Comparison of ENCODE assay signal across 32 mouse cellular contexts in the genomic region with DNA sequence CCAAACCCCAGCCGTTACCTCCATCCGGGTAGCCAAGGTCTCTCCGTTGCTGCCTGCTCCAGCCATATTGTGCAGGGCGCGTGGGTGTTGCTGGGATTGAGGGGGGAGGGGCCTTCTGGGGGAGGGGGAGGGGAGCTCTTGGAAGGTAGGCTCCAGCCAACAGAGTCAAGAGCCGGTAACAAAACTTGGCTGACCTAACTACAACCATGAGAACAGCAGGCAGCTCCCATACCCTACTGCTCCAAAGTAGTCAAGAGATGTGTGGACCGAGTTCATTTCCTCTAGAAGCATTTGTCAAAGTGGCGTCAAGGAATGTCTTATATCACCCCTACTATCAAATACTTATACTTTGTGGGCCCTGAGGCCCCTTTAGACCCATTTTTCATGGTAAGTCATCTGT. TPM values are rescaled to one million over a fixed set of nuclear protein-coding genes. Genes with fewer than 3 reads are reported as not detected.
DNase-seq lines count a peak whose midpoint lies in the region; ATAC-seq and TF ChIP-seq lines count a peak whose summit lies in the region.
"Had no signal": no experiment of that assay in that cellular context is flagged by ENCODE, and none has a peak within 500 bp of the region (broad histone marks: within the 10 kb centered on the region; RNA-seq: fewer than 3 reads in every experiment).

Gene 1700019A02Rik (minus strand): TSS at position 101 of the 400 bp plus-strand sequence.

- no peak for TF ChIP-seq CTCF in midbrain, postnatal 0 days (IDR thresholded peaks at IDR 0.05)

- DNase-seq in adrenal gland, postnatal 25 days, result peak; percentile 0
- no peak for DNase-seq in adrenal gland, postnatal 36 days
- no peak for DNase-seq in midbrain, postnatal 0 days (ENCODE audit: low spot score)
- DNase-seq in midbrain, embryonic 14.5 days, result no peak
- DNase-seq in R1 (ENCODE audit: low read depth, low spot score) (peak; percentile 18), adipocyte (ENCODE audit: low spot score) (no peak)
- DNase-seq: adrenal gland, adult 2 months; adrenal gland, postnatal 14 days; cerebellum, adult 18-20 months; cerebellum, adult 9-10 months; cerebellum, postnatal 14 days; forebrain, postnatal 0 days; gastrocnemius, adult 2 months; gastrocnemius, postnatal 14 days; heart, adult 11 months had no signal

- no peaks in the 10 kb centered on the region for H3K27me3 ChIP-seq in midbrain, postnatal 0 days (ENCODE audit: insufficient read depth, low read length)
- H3K27me3 ChIP-seq in midbrain, embryonic 14.5 days (ENCODE audit: control insufficient read depth, insufficient read depth, low read length), result no peaks in the 10 kb centered on the region
- no peaks in the 10 kb centered on the region for H3K27me3 ChIP-seq in intestine, embryonic 15.5 days (replicated peaks)
- H3K27me3 ChIP-seq: forebrain, embryonic 13.5 days; hindbrain, embryonic 12.5 days; hindbrain, embryonic 15.5 days had no signal

- H3K9ac ChIP-seq in midbrain, postnatal 0 days (replicated peaks; ENCODE audit: low read length, poor library complexity, severe bottlenecking), result no peak within 1 kb of the TSS
- no peak within 1 kb of the TSS for H3K9ac ChIP-seq in midbrain, embryonic 14.5 days (replicated peaks; ENCODE audit: low read length)
- no peak within 1 kb of the TSS for H3K9ac ChIP-seq in intestine, embryonic 15.5 days
- H3K9ac ChIP-seq: forebrain, embryonic 13.5 days; forebrain, postnatal 0 days; hindbrain, embryonic 12.5 days; hindbrain, embryonic 15.5 days had no signal

- ATAC-seq in midbrain, postnatal 0 days (ENCODE audit: low FRiP score), result peak; percentile 34; the same call in 1 of the 2 replicates
- ATAC-seq in midbrain, embryonic 14.5 days (ENCODE audit: low FRiP score, low TSS enrichment), result no peak; the same call in 1 of the 2 replicates
- no peak for ATAC-seq in intestine, embryonic 15.5 days
- ATAC-seq: forebrain, embryonic 13.5 days; forebrain, postnatal 0 days; inflammation-experienced regulatory T-cells, adult 6 months had no signal

- H3K4me1 ChIP-seq in midbrain, postnatal 0 days (ENCODE audit: insufficient read depth, low read length), result no peaks in the 10 kb centered on the region
- H3K4me1 ChIP-seq in midbrain, embryonic 14.5 days (ENCODE audit: control insufficient read depth, insufficient read depth, low read length), result no peaks in the 10 kb centered on the region
- no peaks in the 10 kb centered on the region for H3K4me1 ChIP-seq in intestine, embryonic 15.5 days (replicated peaks)
- H3K4me1 ChIP-seq: forebrain, embryonic 10.5 days; forebrain, embryonic 13.5 days; hindbrain, embryonic 12.5 days; hindbrain, embryonic 15.5 days had no signal

- no peak within 1 kb of the TSS for H3K4me2 ChIP-seq in midbrain, postnatal 0 days (ENCODE audit: low read depth, low read length, poor library complexity, severe bottlenecking)
- H3K4me2 ChIP-seq in midbrain, embryonic 14.5 days (ENCODE audit: low read length), result no peak within 1 kb of the TSS
- H3K4me2 ChIP-seq in intestine, embryonic 15.5 days (replicated peaks), result no peak within 1 kb of the TSS
- H3K4me2 ChIP-seq: forebrain, embryonic 13.5 days; heart, embryonic 11.5 days; hindbrain, embryonic 12.5 days; hindbrain, embryonic 15.5 days had no signal

- H3K4me3 ChIP-seq in midbrain, postnatal 0 days (ENCODE audit: low read depth, low read length), result no peak within 1 kb of the TSS
- H3K4me3 ChIP-seq in midbrain, embryonic 14.5 days (replicated peaks; ENCODE audit: low read depth, low read length), result no peak within 1 kb of the TSS
- H3K4me3 ChIP-seq in intestine, embryonic 15.5 days (replicated peaks), result no peak within 1 kb of the TSS
- H3K4me3 ChIP-seq: forebrain, embryonic 10.5 days; forebrain, embryonic 13.5 days; gastrocnemius, adult 2 months; hindbrain, embryonic 12.5 days; hindbrain, embryonic 15.5 days had no signal

- WGBS in midbrain, postnatal 0 days, result 97% methylated on average over 8 of the region's 8 CpGs
- WGBS in midbrain, embryonic 14.5 days, result 96% methylated on average over 8 of the region's 8 CpGs
- 92% methylated on average over 8 of the region's 8 CpGs for WGBS in intestine, embryonic 15.5 days

- H3K9me3 ChIP-seq in midbrain, postnatal 0 days (ENCODE audit: low read length), result no peaks in the 10 kb centered on the region
- no peaks in the 10 kb centered on the region for H3K9me3 ChIP-seq in midbrain, embryonic 14.5 days (ENCODE audit: control insufficient read depth, low read length)
- H3K9me3 ChIP-seq in intestine, embryonic 15.5 days, result no peaks in the 10 kb centered on the region
- H3K9me3 ChIP-seq: forebrain, embryonic 10.5 days; forebrain, embryonic 13.5 days; hindbrain, embryonic 12.5 days; hindbrain, embryonic 15.5 days had no signal

- no peak within 1 kb of the TSS for H3K27ac ChIP-seq in midbrain, postnatal 0 days (ENCODE audit: low read depth, low read length)
- no peak within 1 kb of the TSS for H3K27ac ChIP-seq in midbrain, embryonic 14.5 days (replicated peaks; ENCODE audit: low read depth, low read length)
- no peak within 1 kb of the TSS for H3K27ac ChIP-seq in intestine, embryonic 15.5 days
- H3K27ac ChIP-seq: forebrain, embryonic 10.5 days; forebrain, embryonic 13.5 days; gastrocnemius, adult 2 months; hindbrain, embryonic 12.5 days; hindbrain, embryonic 15.5 days had no signal

- no peaks in the 10 kb centered on the region for H3K36me3 ChIP-seq in midbrain, postnatal 0 days (ENCODE audit: insufficient read depth, low read length)
- no peaks in the 10 kb centered on the region for H3K36me3 ChIP-seq in midbrain, embryonic 14.5 days (ENCODE audit: control insufficient read depth, insufficient read depth, low read length)
- H3K36me3 ChIP-seq in intestine, embryonic 15.5 days, result no peaks in the 10 kb centered on the region
- H3K36me3 ChIP-seq: hindbrain, embryonic 12.5 days; hindbrain, embryonic 15.5 days had no signal

RNA-seq across cellular contexts. Expression of gene 1700019A02Rik, which starts in this region (rescaled TPM):
- not detected in 2 replicates for total RNA-seq in adrenal gland, postnatal 25 days (2021)
- not detected for total RNA-seq in adrenal gland, postnatal 36 days (2021)
- not detected in 2 replicates for total RNA-seq in midbrain, postnatal 0 days (2014; rRNA removed)
- polyA plus RNA-seq in midbrain, postnatal 0 days (2015; fragmentation: Nextera tagmentation; extraction: Ambion mirVana), result not detected in 2 replicates
- polyA plus RNA-seq in midbrain, embryonic 14.5 days (2014; fragmentation: Nextera tagmentation; extraction: Ambion mirVana), result not detected in 2 replicates
- polyA plus RNA-seq in intestine, embryonic 15.5 days (2015; fragmentation: Nextera tagmentation; extraction: Ambion mirVana), result not detected in 2 replicates
- total RNA-seq: adrenal gland, adult 2 months; adrenal gland, postnatal 14 days; forebrain, postnatal 0 days; gastrocnemius, adult 2 months; gastrocnemius, postnatal 14 days; gastrocnemius, postnatal 4 days; heart, adult 8-10 months; heart, postnatal 25 days; hematopoietic stem cell, adult 5-6 weeks; MEL had no signal
- polyA plus RNA-seq: adrenal gland, adult 2 months; embryonic facial prominence, embryonic 11.5 days; embryonic facial prominence, embryonic 14.5 days; forebrain, embryonic 10.5 days; forebrain, embryonic 13.5 days; forebrain, postnatal 0 days; frontal cortex, adult 2 months; heart, embryonic 11.5 days; heart, embryonic 14.5 days; heart, postnatal 0 days; hindbrain, embryonic 12.5 days; hindbrain, embryonic 15.5 days; inflammation-experienced regulatory T-cells, adult 6 months had no signal

Comparison
In these comparisons a context has a peak if more than half of its experiments do, and no peak if none do; other contexts are left out.
1. Peak in DNase-seq in adrenal gland, postnatal 25 days; RNA of the gene not detected or under 1 TPM.
2. Peak in ATAC-seq in midbrain, postnatal 0 days; RNA of the gene not detected or under 1 TPM.